Mouse (Mus musculus) liver, embryonic 14.5 days (tissue): ENCODE measurements around the gene Myom1. TPM values are rescaled to one million over a fixed set of nuclear protein-coding genes. Genes with fewer than 3 reads are reported as not detected.

Source experiments
- ATAC-seq: fragments of 200-750 bp; cut with Nextera tagmentation; 2 replicates; pipeline ENCODE4 v1.8.0; 2017; ENCODE audit warnings: moderate number of reproducible peaks, mild to moderate bottlenecking, moderate library complexity; ENCODE audit not compliant: insufficient read depth
- DNase-seq, 3 experiments: peaks; one replicate each; pipeline ENCODE4 v3.0.0-alpha.2; 2012 to 2013; ENCODE audit warnings: low read depth in 3 of 3, low spot score in 3 of 3
- H3K27ac ChIP-seq: fragments of 300-500 bp; sonication (generic); 2 replicates; pipeline ENCODE4 v1.5.1; 2014; ENCODE audit warnings: moderate library complexity, mild to moderate bottlenecking, control low read depth, inconsistent platforms
- H3K27me3 ChIP-seq: fragments of 300-500 bp; sonication (generic); 2 replicates; pipeline ENCODE4 v1.6.1; 2014; ENCODE audit warnings: mild to moderate bottlenecking, low read length, moderate library complexity; ENCODE audit not compliant: control insufficient read depth, insufficient read depth
- H3K36me3 ChIP-seq: fragments of 300-500 bp; sonication (generic); replicated peaks from 2 replicates; pipeline ENCODE4 v1.6.1; 2014; ENCODE audit warnings: low read depth; ENCODE audit not compliant: control insufficient read depth, insufficient read depth
- H3K4me1 ChIP-seq, 2 experiments: fragments of 200-500 bp in 1 of 2; fragments of 300-500 bp in 1 of 2; sonication (generic) in 1 of 2; replicated peaks; 2 replicates each; pipeline ENCODE4 v1.6.1; 2012 to 2014; ENCODE audit warnings: antibody characterized with exemption in 1 of 2, inconsistent platforms in 1 of 2, low read length in 1 of 2; ENCODE audit not compliant: control insufficient read depth in 2 of 2, insufficient read depth in 2 of 2
- H3K4me2 ChIP-seq: fragments of 300-500 bp; sonication (generic); 2 replicates; pipeline ENCODE4 v1.6.1; 2014; ENCODE audit warnings: low read depth, mild to moderate bottlenecking, control low read depth, moderate library complexity
- H3K4me3 ChIP-seq, 2 experiments: fragments of 200-500 bp in 1 of 2; fragments of 300-500 bp in 1 of 2; sonication (generic) in 1 of 2; 2 replicates each; pipeline ENCODE4 v1.5.1; 2012 to 2014; ENCODE audit warnings: low read depth in 2 of 2, low read length in 2 of 2, mild to moderate bottlenecking in 2 of 2, control low read depth in 1 of 2, inconsistent platforms in 1 of 2, moderate library complexity in 1 of 2; ENCODE audit not compliant: insufficient read depth in 1 of 2
- H3K9ac ChIP-seq: fragments of 300-500 bp; sonication (generic); replicated peaks from 2 replicates; pipeline ENCODE4 v1.6.1; 2014; ENCODE audit warnings: mild to moderate bottlenecking, control low read depth, moderate library complexity
- H3K9me3 ChIP-seq: fragments of 300-500 bp; sonication (generic); 2 replicates; pipeline ENCODE4 v1.6.1; 2016; ENCODE audit warnings: low read length, mixed read lengths; ENCODE audit not compliant: control insufficient read depth
- CTCF ChIP-seq: IDR thresholded peaks from 2 replicates; pipeline ENCODE4 v1.5.1; 2016; ENCODE audit warnings: antibody characterized with exemption, low read depth, control low read depth
- EP300 ChIP-seq: IDR thresholded peaks from 2 replicates; pipeline ENCODE4 v1.6.1; 2016; ENCODE audit warnings: antibody characterized with exemption, low read depth
- WGBS: fragments of 180-500 bp; shearing (Covaris S2); extraction: QIAGEN DNeasy Blood & Tissue Kit; methylation state at CpG from one replicate; pipeline ENCODE4 v1.1.7; 2014; ENCODE audit not compliant: insufficient replicate concordance; 5-methylcytosine and 5-hydroxymethylcytosine counted together
- polyA plus RNA-seq, 2 experiments: library from polyadenylated mRNA; depleted of rRNA in 1 of 2; stranded (reverse) in 1 of 2; unstranded in 1 of 2; fragments of >200 nt; fragmentation: Nextera tagmentation in 1 of 2; extraction: Ambion mirVana in 1 of 2; gene quantifications; 2 replicates each; pipeline versions ENCODE4 v1.2.1 to v1.2.3; 2012 to 2014

The Myom1 gene
- polyA plus RNA-seq, 2 experiments = 1.6 to 2.6 TPM

GRCm38 (mm10) chr17:71086969-71087368, 84.5 kb downstream of the Myom1 start:
- Histone ChIP-seq H3K4me3 (no peak overlapping the region), H3K9ac (no peak overlapping the region), H3K4me2 (no peak overlapping the region), H3K9me3 (no peaks in the 10 kb centered on the region), H3K27ac (no peak overlapping the region), H3K4me1 (peaks cover 0 to 31% of the 10 kb centered on the region in 2 experiments; a peak in 2 of 4 replicates), H3K27me3 (no peaks in the 10 kb centered on the region), H3K36me3 (no peaks in the 10 kb centered on the region)
- WGBS = 29% methylated on average over 4 of the region's 4 CpGs
- ATAC-seq = peak; percentile 27
- 0 out of 2 replicates have a peak, but pooled peaks have one; percentile 41 for TF ChIP-seq EP300
- TF ChIP-seq CTCF = peak; percentile 54
- DNase-seq = no peak

- H3K27me3 ChIP-seq = no peaks in the 10 kb centered on the region
- no peak overlapping the region for H3K4me2 ChIP-seq
- H3K36me3 ChIP-seq = no peaks in the 10 kb centered on the region
- 69% methylated on average over 8 of the region's 8 CpGs for WGBS
- H3K9me3 ChIP-seq = no peaks in the 10 kb centered on the region
- ATAC-seq = peak; percentile 18; the same call in 1 of the 2 replicates
- no peak for DNase-seq
- no peak overlapping the region for H3K4me3 ChIP-seq
- TF ChIP-seq EP300 = peak; percentile 11; the same call in 1 of the 2 replicates
- peak; percentile 11 for TF ChIP-seq CTCF
- peaks cover 0 to 31% of the 10 kb centered on the region in 2 experiments; a peak in 2 of 4 replicates for H3K4me1 ChIP-seq
- no peak overlapping the region for H3K27ac ChIP-seq
- H3K9ac ChIP-seq = no peak overlapping the region
Measured at GRCm38 (mm10) chr17:71087396-71088153, 85.1 kb downstream of the Myom1 start.

DNA sequence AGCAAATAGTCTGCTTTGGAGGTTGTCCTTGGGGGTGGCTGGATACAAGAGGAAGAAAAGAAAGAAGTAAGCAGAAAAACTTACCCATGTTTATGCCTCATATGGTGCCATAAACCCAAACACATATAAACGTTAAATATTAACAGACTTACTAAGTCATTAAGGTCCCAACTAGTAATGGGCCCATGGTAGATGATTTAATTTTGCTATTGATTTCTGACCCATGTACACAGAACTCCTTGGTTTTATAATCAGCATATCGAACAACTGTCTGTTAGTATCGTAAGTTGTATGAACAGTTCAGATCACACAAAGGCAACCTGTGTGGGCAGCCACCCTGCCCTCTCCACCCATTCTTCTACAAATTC, 85.7 kb downstream of the Myom1 start:
- WGBS = 74% methylated on average over 3 of the region's 3 CpGs
- no peak for TF ChIP-seq EP300
- TF ChIP-seq CTCF = no peak
- H3K9ac ChIP-seq = no peak overlapping the region

GRCm38 (mm10) chr17:71088991-71089434, 86.6 kb downstream of the Myom1 start:
- no peak overlapping the region for H3K9ac ChIP-seq
- no peak overlapping the region for H3K4me2 ChIP-seq

More for the DNA sequence above, 85.7 kb downstream of the Myom1 start:
- DNase-seq = no peak
- Histone ChIP-seq H3K4me1 (peaks cover 0 to 31% of the 10 kb centered on the region in 2 experiments; a peak in 2 of 4 replicates), H3K4me3 (no peak overlapping the region), H3K4me2 (no peak overlapping the region), H3K9me3 (no peaks in the 10 kb centered on the region), H3K36me3 (no peaks in the 10 kb centered on the region), H3K27me3 (no peaks in the 10 kb centered on the region), H3K27ac (no peak overlapping the region)
- no peak for ATAC-seq

GRCm38 (mm10) chr17:71089781-71090480, 87.5 kb downstream of the Myom1 start:
- WGBS = 77% methylated on average over 11 of the region's 11 CpGs
- Histone ChIP-seq H3K36me3 (no peaks in the 10 kb centered on the region), H3K4me3 (no peak overlapping the region), H3K27ac (peak overlapping the region; percentile 68), H3K4me1 (peaks cover 0 to 31% of the 10 kb centered on the region in 2 experiments; a peak in 2 of 4 replicates), H3K9ac (no peak overlapping the region), H3K9me3 (no peaks in the 10 kb centered on the region), H3K27me3 (no peaks in the 10 kb centered on the region), H3K4me2 (no peak overlapping the region)
- DNase-seq (no peak), ATAC-seq (peak; percentile 16; the same call in 1 of the 2 replicates)
- TF ChIP-seq CTCF (no peak), EP300 (no peak)

More at GRCm38 (mm10) chr17:71088991-71089434, 86.6 kb downstream of the Myom1 start:
- Histone ChIP-seq H3K4me3 (no peak overlapping the region), H3K9me3 (no peaks in the 10 kb centered on the region), H3K27ac (peak overlapping the region; percentile 9; the same call in 1 of the 2 replicates), H3K4me1 (peaks cover 0 to 31% of the 10 kb centered on the region in 2 experiments; a peak in 2 of 4 replicates), H3K27me3 (no peaks in the 10 kb centered on the region), H3K36me3 (no peaks in the 10 kb centered on the region)
- TF ChIP-seq CTCF = no peak
- TF ChIP-seq EP300 = no peak
- peak; percentile 58 for ATAC-seq
- 42% methylated on average over 9 of the region's 9 CpGs for WGBS
- peak; percentile 27 to 37 (median 37) for DNase-seq
